8 mouse cellular contexts compared by ENCODE assay signal in genomic region chr5:125134391-125134790, GRCm38 (mm10). TPM values are rescaled to one million over a fixed set of nuclear protein-coding genes. Genes with fewer than 3 reads are reported as not detected.
DNase-seq lines count a peak whose midpoint lies in the region; ATAC-seq lines count a peak whose summit lies in the region.

No protein-coding gene starts in this region.

- no peak overlapping the region for H3K9ac ChIP-seq in hindbrain, embryonic 11.5 days (ENCODE audit: low read depth, low read length)
- H3K9ac ChIP-seq in midbrain, embryonic 13.5 days (replicated peaks), result peak overlapping the region; percentile 40

- WGBS in embryonic facial prominence, embryonic 10.5 days, result 38% methylated on average over 7 of the region's 7 CpGs
- WGBS in hindbrain, embryonic 11.5 days, result 29% methylated on average over 7 of the region's 7 CpGs
- WGBS in midbrain, embryonic 13.5 days, result 21% methylated on average over 6 of the region's 7 CpGs

- H3K36me3 ChIP-seq in embryonic facial prominence, embryonic 10.5 days (replicated peaks), result peaks cover 7% of the 10 kb centered on the region; the same call in 1 of the 2 replicates
- no peaks in the 10 kb centered on the region for H3K36me3 ChIP-seq in hindbrain, embryonic 11.5 days (ENCODE audit: control insufficient read depth, insufficient read depth, low read length)
- H3K36me3 ChIP-seq in midbrain, embryonic 13.5 days, result no peaks in the 10 kb centered on the region

- no peaks in the 10 kb centered on the region for H3K9me3 ChIP-seq in embryonic facial prominence, embryonic 10.5 days
- H3K9me3 ChIP-seq in hindbrain, embryonic 11.5 days (ENCODE audit: control insufficient read depth, low read length), result no peaks in the 10 kb centered on the region
- no peaks in the 10 kb centered on the region for H3K9me3 ChIP-seq in midbrain, embryonic 13.5 days

- peak; percentile 63 to 76 for DNase-seq in lung, adult 18-20 months
- no peak for DNase-seq in lung, postnatal 25 days (ENCODE audit: low spot score)
- peak; percentile 31 for DNase-seq in embryonic facial prominence, embryonic 10.5 days (ENCODE audit: low spot score)
- peak; percentile 55 for DNase-seq in hindbrain, embryonic 11.5 days (ENCODE audit: low spot score)
- no peak for DNase-seq in frontal cortex, postnatal 14 days (ENCODE audit: low spot score in 2 of 2)

- peak overlapping the region; percentile 24 for H3K4me3 ChIP-seq in embryonic facial prominence, embryonic 10.5 days
- H3K4me3 ChIP-seq in hindbrain, embryonic 11.5 days (ENCODE audit: low read depth, low read length), result no peak overlapping the region
- no peak overlapping the region for H3K4me3 ChIP-seq in midbrain, embryonic 13.5 days (replicated peaks)

- peak overlapping the region; percentile 84 for H3K27ac ChIP-seq in embryonic facial prominence, embryonic 10.5 days (replicated peaks)
- H3K27ac ChIP-seq in hindbrain, embryonic 11.5 days (ENCODE audit: low read depth, low read length), result peak overlapping the region; percentile 80
- peak overlapping the region; percentile 88 for H3K27ac ChIP-seq in midbrain, embryonic 13.5 days

- ATAC-seq in hindbrain, embryonic 11.5 days (ENCODE audit: low FRiP score), result peak; percentile 45
- peak; percentile 49 for ATAC-seq in midbrain, embryonic 13.5 days
- ATAC-seq in megakaryocyte-erythroid progenitor cell, adult 5-6 weeks (replicated peaks; ENCODE audit: low FRiP score, low TSS enrichment, poor library complexity, severe bottlenecking), result no peak
- ATAC-seq in cerebellum, adult (ENCODE audit: insufficient number of reproducible peaks, low FRiP score, low TSS enrichment), result no peak

- no peaks in the 10 kb centered on the region for H3K27me3 ChIP-seq in embryonic facial prominence, embryonic 10.5 days (replicated peaks; ENCODE audit: low read depth, poor library complexity, severe bottlenecking)
- H3K27me3 ChIP-seq in hindbrain, embryonic 11.5 days (ENCODE audit: control insufficient read depth, insufficient read depth, low read length), result no peaks in the 10 kb centered on the region
- no peaks in the 10 kb centered on the region for H3K27me3 ChIP-seq in midbrain, embryonic 13.5 days

- no peak overlapping the region for H3K4me2 ChIP-seq in hindbrain, embryonic 11.5 days (replicated peaks; ENCODE audit: low read depth, low read length)
- peak overlapping the region; percentile 24; the same call in 1 of the 2 replicates for H3K4me2 ChIP-seq in midbrain, embryonic 13.5 days (replicated peaks)

- peaks cover 91% of the 10 kb centered on the region for H3K4me1 ChIP-seq in embryonic facial prominence, embryonic 10.5 days
- H3K4me1 ChIP-seq in hindbrain, embryonic 11.5 days (replicated peaks; ENCODE audit: control insufficient read depth, insufficient read depth, low read length), result peaks cover 44% of the 10 kb centered on the region
- peaks cover 98% of the 10 kb centered on the region for H3K4me1 ChIP-seq in midbrain, embryonic 13.5 days (replicated peaks)

RNA-seq across cellular contexts. Expression of gene Ncor2, which starts 44.6 kb away (rescaled TPM):
- polyA plus RNA-seq in embryonic facial prominence, embryonic 10.5 days (2016; fragmentation: Nextera tagmentation; extraction: Ambion mirVana), result 19.2 and 19.8 TPM in 2 replicates
- polyA plus RNA-seq in hindbrain, embryonic 11.5 days (2014; fragmentation: Nextera tagmentation; extraction: Ambion mirVana), result 14.5 and 21.2 TPM in 2 replicates
- polyA plus RNA-seq in midbrain, embryonic 13.5 days (2015; fragmentation: Nextera tagmentation; extraction: Ambion mirVana), result 20.2 and 22.6 TPM in 2 replicates
- 48.7 and 54.4 TPM in 2 replicates for total RNA-seq in megakaryocyte-erythroid progenitor cell, adult 5-6 weeks (2014; fragmentation: Nextera tagmentation)
- total RNA-seq in megakaryocyte-erythroid progenitor cell, adult 5-6 weeks (2017), result 4.8 and 6.7 TPM in 2 replicates

Comparison
In these comparisons a context has a peak if more than half of its experiments do, and no peak if none do; other contexts are left out.
1. DNase-seq: peak in lung, adult 18-20 months (2 of 2), embryonic facial prominence, embryonic 10.5 days (single experiment) and hindbrain, embryonic 11.5 days (single experiment); none in lung, postnatal 25 days (single experiment) and frontal cortex, postnatal 14 days (0 of 2).
2. ATAC-seq: peak in hindbrain, embryonic 11.5 days (single experiment) and midbrain, embryonic 13.5 days (single experiment); none in megakaryocyte-erythroid progenitor cell, adult 5-6 weeks (single experiment) and cerebellum, adult (single experiment).
3. Peak in every context shown above with its lines, with median percentiles within 50 percentile points of each other: H3K27ac ChIP-seq.